Mouse (Mus musculus): ENCODE measurements at regions not wholly inside any gene's neighbourhood (a gene's known extent, or its start where the extent isn't known, plus 50 kb on each side); places are given as distances from the start of the nearest gene placed in this dataset.

GRCm38 (mm10) chr15:90148663-90149062 is 75.4 kb upstream of the Alg10b start:
- TF ChIP-seq POLR2A (IDR thresholded peaks at IDR 0.05; ENCODE audit: extremely low read depth, insufficient read depth, low read length) (no peak), CTCF (IDR thresholded peaks at IDR 0.05; ENCODE audit: extremely low read depth, insufficient read depth, low read length) (no peak)
